ENCODE assay signal across 32 mouse cellular contexts in genomic region chr6:103632856-103633255, GRCm38 (mm10).
A peak's percentile ranks its signal among the peaks of the same experiment; 100 is the strongest.
DNase-seq lines count a peak whose midpoint lies in the region; ATAC-seq and TF ChIP-seq lines count a peak whose summit lies in the region.
"Had no signal": no experiment of that assay in that cellular context is flagged by ENCODE, and none has a peak within 500 bp of the region (broad histone marks: within the 10 kb centered on the region; RNA-seq: fewer than 3 reads in every experiment).

No protein-coding gene starts in this region.

- WGBS in hindbrain, embryonic 13.5 days: 25% methylated on average over 3 of the region's 3 CpGs
- WGBS in hindbrain, embryonic 16.5 days: 19% methylated on average over 3 of the region's 3 CpGs
- WGBS in midbrain, embryonic 15.5 days: 26% methylated on average over 3 of the region's 3 CpGs
- WGBS in midbrain, embryonic 10.5 days: 55% methylated on average over 3 of the region's 3 CpGs
- WGBS in forebrain, postnatal 0 days: 12% methylated on average over 3 of the region's 3 CpGs

- H3K9me3 ChIP-seq in hindbrain, embryonic 13.5 days: no peaks in the 10 kb centered on the region
- H3K9me3 ChIP-seq in hindbrain, embryonic 16.5 days (ENCODE audit: control insufficient read depth, low read length): no peaks in the 10 kb centered on the region
- H3K9me3 ChIP-seq in midbrain, embryonic 15.5 days: no peaks in the 10 kb centered on the region
- no peaks in the 10 kb centered on the region for H3K9me3 ChIP-seq in midbrain, embryonic 10.5 days (replicated peaks)
- H3K9me3 ChIP-seq in forebrain, postnatal 0 days (ENCODE audit: low read length): no peaks in the 10 kb centered on the region
- H3K9me3 ChIP-seq: embryonic facial prominence, embryonic 10.5 days; embryonic facial prominence, embryonic 15.5 days; kidney, embryonic 15.5 days; limb, embryonic 10.5 days; limb, embryonic 15.5 days; liver, embryonic 13.5 days; megakaryocyte, embryonic 14.5 days had no signal

- H3K27ac ChIP-seq in hindbrain, embryonic 13.5 days: peak overlapping the region; percentile 63
- H3K27ac ChIP-seq in hindbrain, embryonic 16.5 days (ENCODE audit: low read depth, low read length): no peak overlapping the region
- H3K27ac ChIP-seq in midbrain, embryonic 15.5 days: peak overlapping the region; percentile 45
- no peak overlapping the region for H3K27ac ChIP-seq in midbrain, embryonic 10.5 days (replicated peaks)
- H3K27ac ChIP-seq in forebrain, postnatal 0 days (ENCODE audit: low read depth, low read length): 0 out of 2 replicates have a peak overlapping the region, but pooled peaks have one; percentile 10
- H3K27ac ChIP-seq: embryonic facial prominence, embryonic 10.5 days; embryonic facial prominence, embryonic 15.5 days; kidney, embryonic 15.5 days; limb, embryonic 10.5 days; limb, embryonic 15.5 days; liver, embryonic 13.5 days had no signal

- no peak for TF ChIP-seq CTCF in brain, embryonic 14.5 days (IDR thresholded peaks at IDR 0.05; ENCODE audit: borderline replicate concordance, extremely low read depth, insufficient read depth, insufficient read length)
- TF ChIP-seq CTCF in forebrain, postnatal 0 days (IDR thresholded peaks at IDR 0.05; ENCODE audit: low read depth): no peak

- no peak overlapping the region for H3K4me3 ChIP-seq in hindbrain, embryonic 13.5 days
- H3K4me3 ChIP-seq in hindbrain, embryonic 16.5 days (ENCODE audit: low read length): no peak overlapping the region
- no peak overlapping the region for H3K4me3 ChIP-seq in midbrain, embryonic 15.5 days
- H3K4me3 ChIP-seq in midbrain, embryonic 10.5 days: no peak overlapping the region
- H3K4me3 ChIP-seq in forebrain, postnatal 0 days (ENCODE audit: low read depth, low read length): no peak overlapping the region
- H3K4me3 ChIP-seq: embryonic facial prominence, embryonic 10.5 days; embryonic facial prominence, embryonic 15.5 days; kidney, embryonic 15.5 days; limb, embryonic 10.5 days; limb, embryonic 15.5 days; liver, embryonic 13.5 days; megakaryocyte, embryonic 14.5 days had no signal

- no peak for TF ChIP-seq POLR2A in brain, embryonic 14.5 days (IDR thresholded peaks at IDR 0.05; ENCODE audit: borderline replicate concordance, extremely low read depth, insufficient read depth, insufficient read length, poor library complexity, severe bottlenecking)

- H3K4me2 ChIP-seq in hindbrain, embryonic 13.5 days: no peak overlapping the region
- H3K4me2 ChIP-seq in hindbrain, embryonic 16.5 days (ENCODE audit: low read length): no peak overlapping the region
- no peak overlapping the region for H3K4me2 ChIP-seq in midbrain, embryonic 15.5 days
- no peak overlapping the region for H3K4me2 ChIP-seq in forebrain, postnatal 0 days (ENCODE audit: low read depth)
- H3K4me2 ChIP-seq: embryonic facial prominence, embryonic 15.5 days; heart, embryonic 11.5 days; kidney, embryonic 15.5 days; limb, embryonic 15.5 days; liver, embryonic 13.5 days had no signal

- H3K4me1 ChIP-seq in hindbrain, embryonic 13.5 days (replicated peaks): 0 out of 2 replicates have a peak, but pooled peaks cover 4% of the 10 kb centered on the region
- no peaks in the 10 kb centered on the region for H3K4me1 ChIP-seq in hindbrain, embryonic 16.5 days (ENCODE audit: control insufficient read depth, insufficient read depth, low read depth, low read length)
- H3K4me1 ChIP-seq in midbrain, embryonic 15.5 days: peaks cover 5% of the 10 kb centered on the region; the same call in 1 of the 2 replicates
- peaks cover 7% of the 10 kb centered on the region; the same call in 1 of the 2 replicates for H3K4me1 ChIP-seq in midbrain, embryonic 10.5 days
- 0 out of 2 replicates have a peak, but pooled peaks cover 6% of the 10 kb centered on the region for H3K4me1 ChIP-seq in forebrain, postnatal 0 days (ENCODE audit: insufficient read depth)
- H3K4me1 ChIP-seq: embryonic facial prominence, embryonic 10.5 days; embryonic facial prominence, embryonic 15.5 days; kidney, embryonic 15.5 days; limb, embryonic 10.5 days; limb, embryonic 15.5 days; liver, embryonic 13.5 days; megakaryocyte, embryonic 14.5 days had no signal

- H3K27me3 ChIP-seq in hindbrain, embryonic 13.5 days: no peaks in the 10 kb centered on the region
- no peaks in the 10 kb centered on the region for H3K27me3 ChIP-seq in hindbrain, embryonic 16.5 days (replicated peaks; ENCODE audit: control insufficient read depth, insufficient read depth, low read length)
- no peaks in the 10 kb centered on the region for H3K27me3 ChIP-seq in midbrain, embryonic 15.5 days (replicated peaks)
- no peaks in the 10 kb centered on the region for H3K27me3 ChIP-seq in midbrain, embryonic 10.5 days (ENCODE audit: low read depth, poor library complexity, severe bottlenecking)
- H3K27me3 ChIP-seq in forebrain, postnatal 0 days (ENCODE audit: insufficient read depth, low read length): no peaks in the 10 kb centered on the region
- H3K27me3 ChIP-seq: embryonic facial prominence, embryonic 15.5 days; kidney, embryonic 15.5 days; limb, embryonic 15.5 days; liver, embryonic 13.5 days; megakaryocyte, embryonic 14.5 days had no signal

- no peak overlapping the region for H3K9ac ChIP-seq in hindbrain, embryonic 13.5 days
- no peak overlapping the region for H3K9ac ChIP-seq in hindbrain, embryonic 16.5 days (ENCODE audit: low read depth, low read length)
- H3K9ac ChIP-seq in midbrain, embryonic 15.5 days: no peak overlapping the region
- H3K9ac ChIP-seq in forebrain, postnatal 0 days: no peak overlapping the region
- H3K9ac ChIP-seq: embryonic facial prominence, embryonic 15.5 days; kidney, embryonic 15.5 days; limb, embryonic 15.5 days; liver, embryonic 13.5 days had no signal

- no peaks in the 10 kb centered on the region for H3K36me3 ChIP-seq in hindbrain, embryonic 13.5 days
- no peaks in the 10 kb centered on the region for H3K36me3 ChIP-seq in hindbrain, embryonic 16.5 days (ENCODE audit: control insufficient read depth, insufficient read depth, low read length)
- H3K36me3 ChIP-seq in midbrain, embryonic 15.5 days (replicated peaks): no peaks in the 10 kb centered on the region
- no peaks in the 10 kb centered on the region for H3K36me3 ChIP-seq in midbrain, embryonic 10.5 days
- H3K36me3 ChIP-seq in forebrain, postnatal 0 days (ENCODE audit: insufficient read depth): no peaks in the 10 kb centered on the region
- H3K36me3 ChIP-seq: embryonic facial prominence, embryonic 10.5 days; embryonic facial prominence, embryonic 15.5 days; kidney, embryonic 15.5 days; limb, embryonic 10.5 days; limb, embryonic 15.5 days; liver, embryonic 13.5 days had no signal

- no peak for DNase-seq in midbrain, embryonic 10.5 days (ENCODE audit: low spot score)
- peak; percentile 56 for DNase-seq in brain, embryonic 14.5 days (ENCODE audit: low read depth)
- no peak for DNase-seq in forebrain, postnatal 0 days
- no peak for DNase-seq in right cerebral cortex, adult 2 months (ENCODE audit: low spot score in 2 of 2)
- no peak for DNase-seq in cerebellum, postnatal 36 days
- DNase-seq: adrenal gland, adult 2 months; adrenal gland, postnatal 36 days; B cell, adult 2 months; gastrocnemius, postnatal 36 days; heart, adult 18-20 months; heart, postnatal 4 days; kidney, adult 18-20 months; kidney, postnatal 4 days; layer of hippocampus, postnatal 36 days; liver, embryonic 13.5 days; lung, adult 18-20 months; lung, postnatal 4 days; right cerebral cortex, postnatal 25 days; spleen, adult 18-20 months; thymus, postnatal 14 days had no signal

- ATAC-seq in hindbrain, embryonic 13.5 days (ENCODE audit: low FRiP score): no peak
- no peak for ATAC-seq in hindbrain, embryonic 16.5 days
- ATAC-seq in midbrain, embryonic 15.5 days (replicated peaks): no peak
- no peak for ATAC-seq in forebrain, postnatal 0 days
- ATAC-seq: activated CD4-positive, CD25-positive, alpha-beta regulatory T cell, adult 4 months; lung, postnatal 0 days had no signal

Comparison
In these comparisons a context has a peak if more than half of its experiments do, and no peak if none do; other contexts are left out.
1. H3K27ac ChIP-seq: peak in hindbrain, embryonic 13.5 days (single experiment), midbrain, embryonic 15.5 days (single experiment) and forebrain, postnatal 0 days (single experiment); none in hindbrain, embryonic 16.5 days (single experiment) and midbrain, embryonic 10.5 days (single experiment).